Mouse (Mus musculus) CH12.LX (cell line): ENCODE data around the gene Rbl2. TPM values are rescaled to one million over a fixed set of nuclear protein-coding genes. Genes with fewer than 3 reads are reported as not detected.

ENCODE experiments used
- DNase-seq: peaks from one replicate; pipeline ENCODE4 v3.0.0-alpha.2; 2013; ENCODE audit errors: extremely low read depth
- H3K27ac ChIP-seq: 2 replicates; pipeline ENCODE4 v1.5.1; 2012; ENCODE audit warnings: low read depth, mild to moderate bottlenecking, control low read depth, moderate library complexity; ENCODE audit not compliant: insufficient read depth
- H3K27me3 ChIP-seq: replicated peaks from 2 replicates; pipeline ENCODE3; 2012; ENCODE audit warnings: inconsistent platforms
- H3K36me3 ChIP-seq, 2 experiments: replicated peaks in 1 of 2; 2 replicates each; pipeline versions ENCODE3 to v1.6.1; 2012; ENCODE audit warnings: inconsistent platforms in 1 of 2, low read length in 1 of 2, mild to moderate bottlenecking in 1 of 2, mixed read lengths in 1 of 2, moderate library complexity in 1 of 2; ENCODE audit not compliant: control insufficient read depth in 1 of 2, insufficient read depth in 1 of 2
- H3K4me1 ChIP-seq, 2 experiments: 2 replicates each; pipeline ENCODE4 v1.6.1; 2012; ENCODE audit warnings: inconsistent platforms in 1 of 2, moderate library complexity in 1 of 2; ENCODE audit not compliant: insufficient read depth in 2 of 2, control insufficient read depth in 1 of 2
- H3K4me2 ChIP-seq: 2 replicates; pipeline ENCODE4 v1.6.1; 2012; ENCODE audit warnings: low read depth, mild to moderate bottlenecking, control low read depth; ENCODE audit not compliant: poor library complexity, insufficient read depth, severe bottlenecking
- H3K4me3 ChIP-seq, 3 experiments: fragments of 150-350 bp in 1 of 3; sonication (generic) in 1 of 3; replicated peaks in 1 of 3; 2 replicates each; pipeline versions ENCODE3 to v1.5.1; 2011 to 2012; ENCODE audit warnings: low read depth in 2 of 3, low read length in 2 of 3, mild to moderate bottlenecking in 2 of 3, moderate library complexity in 2 of 3, control low read depth in 1 of 3, improper control_type of control experiment in 1 of 3, inconsistent platforms in 1 of 3, mixed read lengths in 1 of 3; ENCODE audit not compliant: poor library complexity in 1 of 3
- H3K79me2 ChIP-seq: replicated peaks from 2 replicates; pipeline ENCODE4 v1.6.1; 2012; ENCODE audit warnings: mild to moderate bottlenecking, moderate library complexity; ENCODE audit not compliant: control insufficient read depth, poor library complexity, insufficient read depth, severe bottlenecking; ENCODE audit errors: extremely low read depth
- H3K9ac ChIP-seq: 2 replicates; pipeline ENCODE4 v1.6.1; 2012; ENCODE audit warnings: low read depth, mild to moderate bottlenecking, control low read depth, moderate library complexity; ENCODE audit not compliant: insufficient read depth
- H3K9me3 ChIP-seq: replicated peaks from 2 replicates; pipeline ENCODE3; 2012; ENCODE audit warnings: low read length, inconsistent platforms, mixed read lengths
- BHLHE40 ChIP-seq: IDR thresholded peaks from 2 replicates; pipeline ENCODE4 v1.6.1; 2011; ENCODE audit warnings: mild to moderate bottlenecking, low read depth, low read length, improper control_type of control experiment
- CHD1 ChIP-seq: IDR thresholded peaks from 2 replicates; pipeline ENCODE4 v1.6.1; 2012; ENCODE audit warnings: low read depth, low read length, improper control_type of control experiment, inconsistent platforms
- CHD2 ChIP-seq: IDR thresholded peaks from 2 replicates; pipeline ENCODE4 v1.6.1; 2011; ENCODE audit warnings: low read length, improper control_type of control experiment
- CTCF ChIP-seq, 2 experiments: IDR thresholded peaks in 1 of 2; conservative IDR thresholded peaks in 1 of 2; 2 replicates each; pipeline ENCODE4 v1.5.1; 2011 to 2012; ENCODE audit warnings: low read depth in 2 of 2, low read length in 2 of 2, improper control_type of control experiment in 1 of 2, inconsistent platforms in 1 of 2, mild to moderate bottlenecking in 1 of 2, moderate library complexity in 1 of 2
- E2F4 ChIP-seq: IDR thresholded peaks from 2 replicates; pipeline ENCODE4 v1.6.1; 2011; ENCODE audit warnings: low read depth, low read length, improper control_type of control experiment; ENCODE audit not compliant: insufficient replicate concordance
- ELF1 ChIP-seq: IDR thresholded peaks from 2 replicates; pipeline ENCODE4 v1.6.1; 2014; ENCODE audit warnings: low read depth, mild to moderate bottlenecking, inconsistent platforms, low read length, improper control_type of control experiment
- EP300 ChIP-seq: IDR thresholded peaks from 2 replicates; pipeline ENCODE4 v1.6.1; 2011; ENCODE audit warnings: low read length, improper control_type of control experiment
- ETS1 ChIP-seq: conservative IDR thresholded peaks from 2 replicates; pipeline ENCODE4 v1.6.1; 2012; ENCODE audit warnings: low read depth, mild to moderate bottlenecking, inconsistent platforms, low read length, improper control_type of control experiment, moderate library complexity
- GABPA ChIP-seq: IDR thresholded peaks from 2 replicates; pipeline ENCODE4 v1.6.1; 2012; ENCODE audit warnings: low read depth, low read length, improper control_type of control experiment, inconsistent platforms; ENCODE audit not compliant: insufficient replicate concordance
- HCFC1 ChIP-seq: IDR thresholded peaks from 2 replicates; pipeline ENCODE4 v1.6.1; 2012; ENCODE audit warnings: low read depth, mild to moderate bottlenecking, inconsistent platforms, low read length, improper control_type of control experiment
- IRF4 ChIP-seq: IDR thresholded peaks from 2 replicates; pipeline ENCODE4 v1.6.1; 2014; ENCODE audit warnings: low read depth, mild to moderate bottlenecking, inconsistent platforms, low read length, improper control_type of control experiment
- JUN ChIP-seq: IDR thresholded peaks from 2 replicates; pipeline ENCODE4 v1.6.1; 2011; ENCODE audit warnings: low read depth, mild to moderate bottlenecking, low read length, improper control_type of control experiment, moderate library complexity; ENCODE audit not compliant: insufficient read depth
- JUND ChIP-seq: conservative IDR thresholded peaks from 2 replicates; pipeline ENCODE4 v1.6.1; 2011; ENCODE audit warnings: low read depth, low read length, improper control_type of control experiment
- KAT2A ChIP-seq: IDR thresholded peaks from 2 replicates; pipeline ENCODE4 v1.6.1; 2012; ENCODE audit warnings: low read length, improper control_type of control experiment, inconsistent platforms; ENCODE audit not compliant: insufficient replicate concordance
- MAFK ChIP-seq: IDR thresholded peaks from 2 replicates; pipeline ENCODE4 v1.6.1; 2011; ENCODE audit warnings: low read length, improper control_type of control experiment; ENCODE audit not compliant: insufficient replicate concordance
- MAX ChIP-seq: IDR thresholded peaks from 2 replicates; pipeline ENCODE4 v1.6.1; 2011; ENCODE audit warnings: low read length, improper control_type of control experiment
- MAZ ChIP-seq: IDR thresholded peaks from 2 replicates; pipeline ENCODE4 v1.6.1; 2012; ENCODE audit warnings: low read depth, mild to moderate bottlenecking, inconsistent platforms, low read length, improper control_type of control experiment, moderate library complexity
- MEF2A ChIP-seq: IDR thresholded peaks from 2 replicates; pipeline ENCODE4 v1.6.1; 2014; ENCODE audit warnings: low read depth, mild to moderate bottlenecking, inconsistent platforms, low read length, improper control_type of control experiment, borderline replicate concordance
- MXI1 ChIP-seq: IDR thresholded peaks from 2 replicates; pipeline ENCODE4 v1.6.1; 2011; ENCODE audit warnings: mild to moderate bottlenecking, low read depth, low read length, improper control_type of control experiment
- MYC ChIP-seq: IDR thresholded peaks from 2 replicates; pipeline ENCODE4 v1.6.1; 2011; ENCODE audit warnings: low read depth, mild to moderate bottlenecking, improper control_type of control experiment, low read length
- NELFE ChIP-seq: IDR thresholded peaks from 2 replicates; pipeline ENCODE4 v1.6.1; 2011; ENCODE audit warnings: low read depth, low read length, improper control_type of control experiment
- NRF1 ChIP-seq: IDR thresholded peaks from 2 replicates; pipeline ENCODE4 v1.6.1; 2014; ENCODE audit warnings: low read depth, mild to moderate bottlenecking, inconsistent platforms, low read length, improper control_type of control experiment, moderate library complexity
- PAX5 ChIP-seq: IDR thresholded peaks from 2 replicates; pipeline ENCODE4 v1.6.1; 2012; ENCODE audit warnings: low read length, inconsistent platforms, mixed read lengths
- POLR2A ChIP-seq: IDR thresholded peaks from 2 replicates; pipeline ENCODE4 v1.6.1; 2011; ENCODE audit warnings: low read depth, mild to moderate bottlenecking, improper control_type of control experiment, low read length
- POLR2AphosphoS2 ChIP-seq: IDR thresholded peaks from 2 replicates; pipeline ENCODE4 v1.6.1; 2011; ENCODE audit warnings: low read depth, low read length, improper control_type of control experiment
- RAD21 ChIP-seq: IDR thresholded peaks from 2 replicates; pipeline ENCODE4 v1.6.1; 2011; ENCODE audit warnings: low read depth, mild to moderate bottlenecking, low read length, improper control_type of control experiment, moderate library complexity
- RCOR1 ChIP-seq: conservative IDR thresholded peaks from 2 replicates; pipeline ENCODE4 v1.6.1; 2012; ENCODE audit warnings: low read depth, mild to moderate bottlenecking, inconsistent platforms, low read length, improper control_type of control experiment
- SIN3A ChIP-seq: IDR thresholded peaks from 2 replicates; pipeline ENCODE4 v1.6.1; 2012; ENCODE audit warnings: low read length, improper control_type of control experiment, inconsistent platforms
- SMC3 ChIP-seq: IDR thresholded peaks from 2 replicates; pipeline ENCODE4 v1.6.1; 2011; ENCODE audit warnings: low read depth, low read length, improper control_type of control experiment
- TBP ChIP-seq: conservative IDR thresholded peaks from 2 replicates; pipeline ENCODE4 v1.6.1; 2011; ENCODE audit warnings: low read depth, low read length, improper control_type of control experiment
- TCF12 ChIP-seq: IDR thresholded peaks from 2 replicates; pipeline ENCODE4 v1.6.1; 2014; ENCODE audit warnings: low read depth, mild to moderate bottlenecking, inconsistent platforms, low read length, improper control_type of control experiment
- UBTF ChIP-seq: IDR thresholded peaks from 2 replicates; pipeline ENCODE4 v1.6.1; 2012; ENCODE audit warnings: low read depth, mild to moderate bottlenecking, inconsistent platforms, low read length, improper control_type of control experiment, moderate library complexity
- USF1 ChIP-seq: IDR thresholded peaks from 2 replicates; pipeline ENCODE4 v1.6.1; 2014; ENCODE audit warnings: low read depth, mild to moderate bottlenecking, inconsistent platforms, low read length, improper control_type of control experiment
- USF2 ChIP-seq: conservative IDR thresholded peaks from 2 replicates; pipeline ENCODE4 v1.6.1; 2011; ENCODE audit warnings: low read depth, low read length, improper control_type of control experiment
- ZC3H11A ChIP-seq: IDR thresholded peaks from 2 replicates; pipeline ENCODE4 v1.6.1; 2012; ENCODE audit warnings: low read depth, mild to moderate bottlenecking, inconsistent platforms, low read length, improper control_type of control experiment
- ZKSCAN1 ChIP-seq: IDR thresholded peaks from 2 replicates; pipeline ENCODE4 v1.6.1; 2012; ENCODE audit warnings: low read depth, inconsistent platforms, low read length, improper control_type of control experiment, borderline replicate concordance
- ZMIZ1 ChIP-seq: IDR thresholded peaks from 2 replicates; pipeline ENCODE4 v1.6.1; 2012; ENCODE audit warnings: low read depth, mild to moderate bottlenecking, inconsistent platforms, low read length, improper control_type of control experiment
- ZNF384 ChIP-seq: IDR thresholded peaks from 2 replicates; pipeline ENCODE4 v1.6.1; 2012; ENCODE audit warnings: low read depth, low read length, improper control_type of control experiment, inconsistent platforms
- dilution Hi-C: fragments of 300-500 bp; cut with MboI; formaldehyde crosslinking; loops from 2 replicates; pipeline ENCODE4 v1.14.3; 2020; ENCODE audit warnings: low sequenced_read_pairs; ENCODE audit not compliant: extremely low pct_unique_long_range_greater_than_20kb, extremely low pct_ligation_motif_present
- in situ Hi-C: fragments of 300-500 bp; cut with MboI; formaldehyde crosslinking; loops from 3 replicates; pipeline ENCODE4 v1.14.3; 2019; ENCODE audit warnings: low sequenced_read_pairs, low pct_ligation_motif_present, low pct_unique_long_range_greater_than_20kb, mixed read lengths
- polyA plus RNA-seq: library from polyadenylated mRNA; unstranded; fragments of >175 nt; gene quantifications from 2 replicates; pipeline ENCODE4 v1.2.1, GENCODE M21; 2012; ENCODE audit warnings: low read depth; ENCODE audit not compliant: insufficient read length
- total RNA-seq, 2 experiments: library from RNA; depleted of rRNA; stranded (reverse); fragments of 300-350 nt in 1 of 2; fragments of >200 nt in 1 of 2; gene quantifications; 2 replicates each; pipeline ENCODE4 v1.2.3; 2012 to 2014

The Rbl2 gene
- 17.2 and 19.0 TPM in 2 replicates for total RNA-seq (2012; rRNA removed)
- 19.2 and 20.4 TPM in 2 replicates for total RNA-seq (2014; rRNA removed)
- polyA plus RNA-seq = 17.0 and 21.9 TPM in 2 replicates

DNA sequence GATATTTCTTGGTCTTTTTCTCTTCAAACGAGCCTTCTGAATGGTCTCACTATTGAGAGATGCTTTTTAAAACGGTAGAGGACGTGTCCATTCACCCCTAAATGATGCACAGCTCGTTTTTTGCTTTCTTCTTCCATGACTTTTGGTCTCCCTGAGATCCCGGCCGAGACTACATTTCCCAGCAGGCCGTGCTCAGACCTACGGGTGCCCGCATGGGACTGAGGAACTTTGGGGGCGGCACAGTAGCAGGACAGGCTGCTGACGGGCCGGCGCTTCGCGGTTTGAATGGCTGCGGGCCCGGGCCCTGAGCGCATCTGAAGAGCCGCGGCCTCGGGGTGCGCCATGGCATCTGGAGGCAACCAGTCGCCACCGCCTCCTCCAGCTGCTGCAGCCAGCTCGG, at the start of gene Rbl2:
Gene Rbl2 (plus strand): TSS at position 224 of the 400 bp plus-strand sequence.
- TF ChIP-seq ZC3H11A (no peak), TBP (0 out of 2 replicates have a peak, but pooled peaks have one; percentile 62), MXI1 (peak; percentile 50; the same call in 1 of the 2 replicates), CTCF (conservative IDR thresholded peaks at IDR 0.05 in 1 of 2, IDR thresholded peaks at IDR 0.05 in 1 of 2; ENCODE audit: low read depth in 2 of 2, low read length in 2 of 2) (no peak), JUN (no peak), E2F4 (no peak), HCFC1 (peak; percentile 99), MAZ (peak; percentile 82; the same call in 1 of the 2 replicates), MAX (peak; percentile 19; the same call in 1 of the 2 replicates), SIN3A (peak; percentile 88), BHLHE40 (no peak), USF1 (no peak), NRF1 (peak; percentile 37), CHD2 (no peak), GABPA (peak; percentile 83; the same call in 1 of the 2 replicates), ZNF384 (no peak), SMC3 (no peak), IRF4 (no peak; the same call in 1 of the 2 replicates), POLR2A (peak; percentile 52), POLR2AphosphoS2 (no peak; the same call in 1 of the 2 replicates), UBTF (no peak), ETS1 (no peak), KAT2A (peak; percentile 98; the same call in 1 of the 2 replicates), JUND (no peak), PAX5 (no peak), NELFE (no peak; the same call in none of the 2 replicates), MEF2A (peak; percentile 61), CHD1 (no peak; the same call in 1 of the 2 replicates), USF2 (no peak), ELF1 (peak; percentile 84), TCF12 (peak; percentile 79), ZKSCAN1 (no peak), ZMIZ1 (peak; percentile 48; the same call in 1 of the 2 replicates), MYC (no peak), RAD21 (no peak), EP300 (no peak), RCOR1 (no peak; the same call in 1 of the 2 replicates), MAFK (no peak)
- H3K79me2 ChIP-seq = peaks cover 23% of the 10 kb centered on the region
- dilution Hi-C loops = no loop called here
- peak within 1 kb of the TSS; percentile 81 to 98 (median 82) for H3K4me3 ChIP-seq
- H3K36me3 ChIP-seq = peaks cover 3 to 20% of the 10 kb centered on the region in 2 experiments
- peak; percentile 87 for DNase-seq
- no peaks in the 10 kb centered on the region for H3K9me3 ChIP-seq
- peak within 1 kb of the TSS; percentile 59 for H3K27ac ChIP-seq
- H3K4me1 ChIP-seq = peaks cover 18 to 35% of the 10 kb centered on the region in 2 experiments
- in situ Hi-C loops = no loop called here
- H3K9ac ChIP-seq = peak within 1 kb of the TSS; percentile 85
- no peaks in the 10 kb centered on the region for H3K27me3 ChIP-seq
- H3K4me2 ChIP-seq = peak within 1 kb of the TSS; percentile 74
